10 mouse cellular contexts compared by ENCODE assay signal in the genomic region with DNA sequence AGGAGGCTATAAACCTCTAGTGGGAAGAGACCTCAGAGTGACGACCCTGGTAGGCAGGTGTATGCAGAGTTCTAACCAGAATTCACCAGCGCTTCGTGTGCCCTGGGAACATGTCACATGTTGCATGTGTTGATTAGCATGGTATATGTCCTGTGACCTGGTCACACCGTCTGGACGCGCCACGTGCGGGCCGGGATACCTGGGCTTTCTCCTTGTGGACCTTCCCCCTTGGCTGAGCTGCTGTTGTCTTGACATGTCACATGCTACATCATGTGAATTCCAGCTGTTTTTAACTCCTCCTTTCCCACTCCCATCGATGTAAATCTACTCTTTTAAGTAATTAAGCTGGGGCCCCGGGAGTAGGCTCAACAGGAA. TPM values are rescaled to one million over a fixed set of nuclear protein-coding genes. Genes with fewer than 3 reads are reported as not detected.
DNase-seq lines count a peak whose midpoint lies in the region; ATAC-seq and TF ChIP-seq lines count a peak whose summit lies in the region.
"Had no signal": no experiment of that assay in that cellular context is flagged by ENCODE, and none has a peak within 500 bp of the region (broad histone marks: within the 10 kb centered on the region; RNA-seq: fewer than 3 reads in every experiment).

No protein-coding gene starts in this region.

- WGBS in bone marrow, adult 2 months = 19% methylated on average over 11 of the region's 11 CpGs
- WGBS in intestine, embryonic 14.5 days = 16% methylated on average over 11 of the region's 11 CpGs
- WGBS in midbrain, embryonic 10.5 days = 17% methylated on average over 11 of the region's 11 CpGs

- no peaks in the 10 kb centered on the region for H3K9me3 ChIP-seq in erythroblast, embryonic 14.5 days (ENCODE audit: control insufficient read depth, low read length)
- H3K9me3 ChIP-seq in intestine, embryonic 14.5 days (ENCODE audit: control insufficient read depth, low read length) = no peaks in the 10 kb centered on the region
- no peaks in the 10 kb centered on the region for H3K9me3 ChIP-seq in midbrain, embryonic 10.5 days (replicated peaks)

- no peak for TF ChIP-seq CTCF in bone marrow, adult 2 months (IDR thresholded peaks at IDR 0.05; ENCODE audit: control insufficient read depth, insufficient read depth, low read length)

- no peak overlapping the region for H3K9ac ChIP-seq in intestine, embryonic 14.5 days (ENCODE audit: low read length)

- no peak for ATAC-seq in erythroblast, adult 5-6 weeks (replicated peaks; ENCODE audit: low FRiP score, poor library complexity, severe bottlenecking)
- ATAC-seq in intestine, embryonic 14.5 days (replicated peaks; ENCODE audit: low FRiP score, low TSS enrichment, low read depth) = 0 out of 2 replicates have a peak, but pooled peaks have one; percentile 15

- peak overlapping the region; percentile 76 for H3K4me3 ChIP-seq in erythroblast, embryonic 14.5 days (replicated peaks)
- H3K4me3 ChIP-seq in bone marrow, adult 2 months (replicated peaks; ENCODE audit: control insufficient read depth, low read depth, low read length) = peak overlapping the region; percentile 13
- peak overlapping the region; percentile 29 for H3K4me3 ChIP-seq in intestine, embryonic 14.5 days (ENCODE audit: low read depth, low read length)
- peak overlapping the region; percentile 64 for H3K4me3 ChIP-seq in midbrain, embryonic 10.5 days

- peak overlapping the region; percentile 78 for H3K4me2 ChIP-seq in intestine, embryonic 14.5 days (ENCODE audit: low read length)

- no peak for TF ChIP-seq POLR2A in bone marrow, adult 2 months (IDR thresholded peaks at IDR 0.05; ENCODE audit: borderline replicate concordance, control insufficient read depth, low read depth, low read length)

- H3K4me1 ChIP-seq in erythroblast, embryonic 14.5 days (ENCODE audit: control insufficient read depth) = peaks cover 51% of the 10 kb centered on the region
- H3K4me1 ChIP-seq in bone marrow, adult 2 months (ENCODE audit: control insufficient read depth, insufficient read depth, low read length) = no peaks in the 10 kb centered on the region; the same call in none of the 2 replicates
- peaks cover 22% of the 10 kb centered on the region for H3K4me1 ChIP-seq in intestine, embryonic 14.5 days (replicated peaks; ENCODE audit: control insufficient read depth, insufficient read depth, low read length)
- H3K4me1 ChIP-seq in midbrain, embryonic 10.5 days = peaks cover 21% of the 10 kb centered on the region

- DNase-seq in intestine, embryonic 14.5 days (ENCODE audit: low spot score) = peak; percentile 68
- peak; percentile 19 for DNase-seq in midbrain, embryonic 10.5 days (ENCODE audit: low spot score)
- DNase-seq in right cerebral cortex, postnatal 36 days (ENCODE audit: low spot score in 2 of 2) = no peak
- no peak for DNase-seq in layer of hippocampus, adult 18-20 months (ENCODE audit: low spot score in 2 of 2)
- no peak for DNase-seq in spleen, postnatal 36 days (ENCODE audit: low spot score in 2 of 2)
- DNase-seq: cerebellum, adult 11-12 months had no signal

- H3K27me3 ChIP-seq in erythroblast, embryonic 14.5 days (ENCODE audit: control insufficient read depth) = peaks cover 66% of the 10 kb centered on the region
- peaks cover 17% of the 10 kb centered on the region; the same call in 1 of the 2 replicates for H3K27me3 ChIP-seq in intestine, embryonic 14.5 days (replicated peaks; ENCODE audit: control insufficient read depth, insufficient read depth, low read length)
- H3K27me3 ChIP-seq in midbrain, embryonic 10.5 days (ENCODE audit: low read depth, poor library complexity, severe bottlenecking) = peaks cover 55% of the 10 kb centered on the region

- H3K27ac ChIP-seq in bone marrow, adult 2 months (ENCODE audit: control insufficient read depth, insufficient read depth, low read depth, low read length, poor library complexity) = no peak overlapping the region
- no peak overlapping the region for H3K27ac ChIP-seq in intestine, embryonic 14.5 days (ENCODE audit: low read depth)
- peak overlapping the region; percentile 61; the same call in 1 of the 2 replicates for H3K27ac ChIP-seq in midbrain, embryonic 10.5 days (replicated peaks)

- H3K36me3 ChIP-seq in erythroblast, embryonic 14.5 days (ENCODE audit: control insufficient read depth) = peaks cover 28% of the 10 kb centered on the region
- no peaks in the 10 kb centered on the region for H3K36me3 ChIP-seq in intestine, embryonic 14.5 days (ENCODE audit: control insufficient read depth, insufficient read depth, low read length)
- no peaks in the 10 kb centered on the region for H3K36me3 ChIP-seq in midbrain, embryonic 10.5 days

RNA-seq across cellular contexts. Expression of a gene that starts 0.6 kb away (rescaled TPM):
- polyA plus RNA-seq in erythroblast, embryonic 14.5 days (2012) = 3.0 and 4.8 TPM in 2 replicates
- not detected in 2 replicates for total RNA-seq in erythroblast, adult 5-6 weeks (2015; ENCODE audit: low replicate concordance)
- total RNA-seq in erythroblast, adult 5-6 weeks (2017; ENCODE audit: low replicate concordance) = not detected in 2 replicates
- 0.92 and 12.0 TPM in 2 replicates for polyA plus RNA-seq in bone marrow, adult 2 months (2011; ENCODE audit: insufficient read depth, insufficient read length, low replicate concordance, missing spikeins)
- 0.96 TPM in 1 of 2 replicates, not detected in the other for polyA plus RNA-seq in intestine, embryonic 14.5 days (2014; fragmentation: Nextera tagmentation; extraction: Ambion mirVana)
- polyA plus RNA-seq in midbrain, embryonic 10.5 days (2016; fragmentation: Nextera tagmentation; extraction: Ambion mirVana) = 2.5 and 5.0 TPM in 2 replicates
- total RNA-seq in layer of hippocampus, adult 18-20 months (2021) = not detected
- total RNA-seq: left cerebral cortex, postnatal 10 days had no signal

RNA-seq across cellular contexts. Expression of a gene that starts 25.7 kb away (rescaled TPM):
- polyA plus RNA-seq in erythroblast, embryonic 14.5 days (2012) = 1.3 and 1.6 TPM in 2 replicates
- total RNA-seq in erythroblast, adult 5-6 weeks (2015; ENCODE audit: low replicate concordance) = 1.9 and 2.9 TPM in 2 replicates
- total RNA-seq in erythroblast, adult 5-6 weeks (2017; ENCODE audit: low replicate concordance) = 4.8 and 10.7 TPM in 2 replicates
- polyA plus RNA-seq in bone marrow, adult 2 months (2011; ENCODE audit: insufficient read depth, insufficient read length, low replicate concordance, missing spikeins) = 7.5 and 10.0 TPM in 2 replicates
- 26.3 and 26.4 TPM in 2 replicates for polyA plus RNA-seq in intestine, embryonic 14.5 days (2014; fragmentation: Nextera tagmentation; extraction: Ambion mirVana)
- polyA plus RNA-seq in midbrain, embryonic 10.5 days (2016; fragmentation: Nextera tagmentation; extraction: Ambion mirVana) = 28.8 and 31.6 TPM in 2 replicates
- total RNA-seq in layer of hippocampus, adult 18-20 months (2021) = 100 to 1,000 TPM; 107 to 108 TPM

RNA-seq across cellular contexts. Expression of a gene that starts 37.0 kb away (rescaled TPM):
- polyA plus RNA-seq in erythroblast, embryonic 14.5 days (2012) = 15.9 and 16.5 TPM in 2 replicates
- 229 and 299 TPM in 2 replicates for total RNA-seq in erythroblast, adult 5-6 weeks (2015; ENCODE audit: low replicate concordance)
- 275 and 350 TPM in 2 replicates for total RNA-seq in erythroblast, adult 5-6 weeks (2017; ENCODE audit: low replicate concordance)
- 41.2 and 44.4 TPM in 2 replicates for polyA plus RNA-seq in bone marrow, adult 2 months (2011; ENCODE audit: insufficient read depth, insufficient read length, low replicate concordance, missing spikeins)
- polyA plus RNA-seq in intestine, embryonic 14.5 days (2014; fragmentation: Nextera tagmentation; extraction: Ambion mirVana) = 82.5 and 84.6 TPM in 2 replicates
- polyA plus RNA-seq in midbrain, embryonic 10.5 days (2016; fragmentation: Nextera tagmentation; extraction: Ambion mirVana) = 81.8 and 92.9 TPM in 2 replicates
- total RNA-seq in layer of hippocampus, adult 18-20 months (2021) = 10 to 100 TPM; 78.4 to 78.6 TPM

RNA-seq across cellular contexts. Expression of a gene that starts 50.6 kb away (rescaled TPM):
- not detected in 2 replicates for polyA plus RNA-seq in erythroblast, embryonic 14.5 days (2012)
- not detected in 2 replicates for total RNA-seq in erythroblast, adult 5-6 weeks (2015; ENCODE audit: low replicate concordance)
- total RNA-seq in erythroblast, adult 5-6 weeks (2017; ENCODE audit: low replicate concordance) = not detected in 2 replicates
- polyA plus RNA-seq in bone marrow, adult 2 months (2011; ENCODE audit: insufficient read depth, insufficient read length, low replicate concordance, missing spikeins) = 0.70 and 1.1 TPM in 2 replicates
- polyA plus RNA-seq in intestine, embryonic 14.5 days (2014; fragmentation: Nextera tagmentation; extraction: Ambion mirVana) = 0.16 TPM in 2 replicates
- polyA plus RNA-seq in midbrain, embryonic 10.5 days (2016; fragmentation: Nextera tagmentation; extraction: Ambion mirVana) = 0.10 TPM in 1 of 2 replicates, not detected in the other
- under 1 TPM in 1 of 2 experiments, not detected in 1; 0.15 TPM for total RNA-seq in layer of hippocampus, adult 18-20 months (2021)
- total RNA-seq: left cerebral cortex, postnatal 10 days had no signal

Comparison
In these comparisons a context has a peak if more than half of its experiments do, and no peak if none do; other contexts are left out.
1. H3K4me3 ChIP-seq: peak in every context shown above with its lines; median percentile 76 in erythroblast, embryonic 14.5 days; 64 in midbrain, embryonic 10.5 days; 29 in intestine, embryonic 14.5 days; 13 in bone marrow, adult 2 months.
2. DNase-seq: peak in intestine, embryonic 14.5 days (single experiment) and midbrain, embryonic 10.5 days (single experiment); none in right cerebral cortex, postnatal 36 days (0 of 2), layer of hippocampus, adult 18-20 months (0 of 2) and spleen, postnatal 36 days (0 of 2).